Mouse (Mus musculus) lung, embryonic 14.5 days (tissue): ENCODE data around the gene Zfand3. TPM values are rescaled to one million over a fixed set of nuclear protein-coding genes. Genes with fewer than 3 reads are reported as not detected.

Experiments used
- ATAC-seq: fragments of 200-750 bp; cut with Nextera tagmentation; 2 replicates; pipeline ENCODE4 v1.8.0; 2017; ENCODE audit warnings: mild to moderate bottlenecking, moderate TSS enrichment, moderate library complexity; ENCODE audit not compliant: insufficient read depth
- DNase-seq: peaks from one replicate; pipeline ENCODE4 v3.0.0-alpha.2; 2015
- H3K27ac ChIP-seq: fragments of 300-500 bp; sonication (generic); 2 replicates; pipeline ENCODE4 v1.5.1; 2014; ENCODE audit warnings: low read depth, mild to moderate bottlenecking, moderate library complexity
- H3K27me3 ChIP-seq: fragments of 300-500 bp; sonication (generic); 2 replicates; pipeline ENCODE4 v1.6.1; 2014; ENCODE audit warnings: low read length, control low read depth; ENCODE audit not compliant: insufficient read depth
- H3K36me3 ChIP-seq: fragments of 300-500 bp; sonication (generic); 2 replicates; pipeline ENCODE4 v1.6.1; 2014; ENCODE audit warnings: control low read depth; ENCODE audit not compliant: insufficient read depth
- H3K4me1 ChIP-seq: fragments of 300-500 bp; sonication (generic); 2 replicates; pipeline ENCODE4 v1.6.1; 2014; ENCODE audit warnings: antibody characterized with exemption, control low read depth; ENCODE audit not compliant: insufficient read depth
- H3K4me2 ChIP-seq: fragments of 300-500 bp; sonication (generic); 2 replicates; pipeline ENCODE4 v1.6.1; 2014; ENCODE audit warnings: mild to moderate bottlenecking
- H3K4me3 ChIP-seq: fragments of 300-500 bp; sonication (generic); 2 replicates; pipeline ENCODE4 v1.5.1; 2014; ENCODE audit warnings: low read depth, low read length
- H3K9ac ChIP-seq: fragments of 300-500 bp; sonication (generic); 2 replicates; pipeline ENCODE4 v1.6.1; 2014
- H3K9me3 ChIP-seq: fragments of 300-500 bp; sonication (generic); 2 replicates; pipeline ENCODE4 v1.6.1; 2016; ENCODE audit warnings: low read depth, low read length, control low read depth
- CTCF ChIP-seq: IDR thresholded peaks from 2 replicates; pipeline ENCODE4 v1.5.1; 2016; ENCODE audit warnings: antibody characterized with exemption, low read depth
- WGBS: fragments of 180-500 bp; shearing (Covaris S2); extraction: QIAGEN DNeasy Blood & Tissue Kit; methylation state at CpG from one replicate; pipeline ENCODE4 v1.1.7; 2014; 5-methylcytosine and 5-hydroxymethylcytosine counted together
- polyA plus RNA-seq: library from polyadenylated mRNA; unstranded; fragments of >200 nt; fragmentation: Nextera tagmentation; extraction: Ambion mirVana; gene quantifications from 2 replicates; pipeline ENCODE4 v1.2.1, GENCODE M21; 2014

The Zfand3 gene
- polyA plus RNA-seq, result 41.2 and 47.5 TPM in 2 replicates

DNA sequence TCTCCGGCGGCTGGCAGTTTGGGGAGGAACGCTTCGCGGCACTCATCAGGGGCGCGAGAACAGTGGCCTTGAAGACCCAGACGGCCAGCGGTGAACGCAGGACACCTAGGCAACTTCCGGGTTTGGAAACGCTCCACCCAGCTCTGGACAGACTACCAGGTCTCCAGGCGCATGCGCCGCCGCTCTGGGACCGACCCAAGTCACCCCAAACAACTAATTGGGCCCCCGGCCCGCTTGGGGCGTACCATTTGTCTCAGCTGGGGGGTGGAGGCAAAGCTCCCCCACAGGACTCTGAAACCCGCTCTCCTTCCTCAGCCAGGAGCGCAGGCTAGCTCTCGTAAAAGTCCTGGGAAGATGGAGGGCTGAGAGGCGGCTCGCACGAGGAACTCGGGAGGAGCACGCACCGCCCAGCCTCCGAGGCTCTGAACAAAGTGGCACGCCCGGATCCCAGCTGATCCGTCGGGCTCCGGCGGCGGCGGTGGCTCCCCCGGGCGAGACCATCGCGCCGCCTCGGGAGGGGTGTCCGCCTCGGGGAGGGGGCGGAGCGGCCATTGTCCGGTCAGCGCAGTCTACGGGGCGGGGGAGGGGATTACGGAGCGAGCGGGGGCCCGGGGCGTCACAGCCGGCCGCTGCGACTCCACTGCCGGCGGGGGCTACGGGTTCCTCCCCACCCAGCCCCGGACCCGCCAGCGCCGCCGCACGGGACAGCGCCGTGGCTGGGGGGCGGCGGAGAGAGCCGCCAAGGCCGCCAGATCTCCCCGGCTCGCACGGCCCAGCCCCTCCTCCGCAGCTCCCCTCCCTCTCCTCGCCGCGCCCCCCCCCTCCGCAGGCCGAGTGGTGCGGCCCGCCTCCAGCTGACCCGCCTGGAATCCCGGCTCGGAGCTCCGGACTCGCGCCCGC, at the start of gene Zfand3:
TSS of gene Zfand3 (plus strand) at position 531 of the 900 bp plus-strand sequence.
- DNase-seq (peak; percentile 98), ATAC-seq (peak; percentile 94)
- WGBS, result under 1% methylated on average over 84 of the region's 93 CpGs
- TF ChIP-seq CTCF, result no peak
- Histone ChIP-seq H3K4me1 (peaks cover 24% of the 10 kb centered on the region), H3K4me3 (peak within 1 kb of the TSS; percentile 93), H3K4me2 (peak within 1 kb of the TSS; percentile 77), H3K27me3 (no peaks in the 10 kb centered on the region), H3K36me3 (no peaks in the 10 kb centered on the region), H3K9ac (peak within 1 kb of the TSS; percentile 97), H3K9me3 (no peaks in the 10 kb centered on the region), H3K27ac (peak within 1 kb of the TSS; percentile 100)

- Histone ChIP-seq H3K4me3 (no peak overlapping the region), H3K27ac (no peak overlapping the region), H3K4me2 (no peak overlapping the region), H3K9ac (no peak overlapping the region), H3K36me3 (no peaks in the 10 kb centered on the region), H3K9me3 (no peaks in the 10 kb centered on the region), H3K4me1 (no peaks in the 10 kb centered on the region), H3K27me3 (no peaks in the 10 kb centered on the region)
- no peak for DNase-seq
- no peak for ATAC-seq
- 60% methylated on average over 8 of the region's 8 CpGs for WGBS
- no peak for TF ChIP-seq CTCF
Measured at GRCm38 (mm10) chr17:29955880-29956279, 48.7 kb upstream of the Zfand3 start.

DNA sequence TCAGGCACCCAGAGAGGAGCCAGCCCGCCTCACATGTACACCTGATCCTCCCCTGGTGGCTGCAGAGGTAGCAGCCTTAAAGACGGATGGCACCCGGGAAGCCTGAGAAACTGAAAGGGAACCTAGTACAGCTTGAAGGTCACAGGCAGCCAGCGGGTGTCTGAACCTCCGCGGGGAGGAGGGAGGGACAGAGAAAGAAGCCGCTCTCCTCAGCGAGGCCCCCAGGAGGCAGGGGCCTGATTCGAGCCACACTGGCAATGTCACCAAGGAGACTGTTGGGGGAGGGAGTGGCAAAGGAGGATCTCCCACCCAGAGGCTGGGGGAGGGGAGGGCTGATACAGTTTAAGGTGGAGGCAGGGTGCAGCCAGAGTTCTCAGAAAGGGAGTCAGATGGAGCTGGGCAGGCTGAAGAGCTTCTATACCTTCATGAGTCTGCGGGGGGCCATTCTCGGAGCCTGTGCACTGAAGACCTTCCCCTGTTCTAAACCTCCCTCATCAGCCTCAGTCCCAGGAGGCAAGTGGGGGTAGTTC, 40.7 kb upstream of the Zfand3 start:
- Histone ChIP-seq H3K4me1 (peaks cover 10% of the 10 kb centered on the region; the same call in 1 of the 2 replicates), H3K9me3 (no peaks in the 10 kb centered on the region), H3K4me3 (peak overlapping the region; percentile 16; the same call in 1 of the 2 replicates), H3K4me2 (peak overlapping the region; percentile 48), H3K27ac (no peak overlapping the region), H3K36me3 (no peaks in the 10 kb centered on the region), H3K9ac (peak overlapping the region; percentile 9; the same call in 1 of the 2 replicates), H3K27me3 (peaks cover 17% of the 10 kb centered on the region)
- DNase-seq (peak; percentile 23), ATAC-seq (no peak)
- WGBS, result 5% methylated on average over 11 of the region's 11 CpGs
- 0 out of 2 replicates have a peak, but pooled peaks have one; percentile 18 for TF ChIP-seq CTCF

DNA sequence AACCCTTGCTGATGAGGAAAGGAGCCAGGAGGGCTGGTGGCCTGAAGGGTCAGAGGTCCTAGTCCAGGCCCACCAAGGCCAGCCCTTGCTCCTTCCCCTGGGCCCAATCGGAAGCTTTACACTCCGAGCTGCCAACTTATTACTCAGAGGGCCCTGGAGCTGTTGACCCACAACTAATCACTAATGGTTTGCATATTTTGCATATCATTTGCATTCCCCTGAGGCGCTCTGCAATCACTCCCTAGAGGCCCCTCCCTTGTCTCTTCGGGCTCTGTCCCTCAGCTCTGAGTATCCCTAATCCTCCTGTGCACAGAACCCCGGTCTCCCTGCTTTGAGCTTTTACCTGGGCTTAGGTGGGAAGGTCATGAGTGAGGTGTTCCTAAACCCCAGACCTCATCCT, 39.0 kb upstream of the Zfand3 start:
- WGBS, result 37% methylated on average over 5 of the region's 5 CpGs
- no peak for TF ChIP-seq CTCF
- no peaks in the 10 kb centered on the region for H3K36me3 ChIP-seq

GRCm38 (mm10) chr17:29970037-29970555, 34.4 kb upstream of the Zfand3 start, which contains the start of gene Mdga1:
Mdga1 (minus strand) TSS chr17:29970087.
- no peak for TF ChIP-seq CTCF
- no peak for DNase-seq
- Histone ChIP-seq H3K27me3 (peaks cover 6% of the 10 kb centered on the region; the same call in 1 of the 2 replicates), H3K9ac (no peak within 1 kb of the TSS), H3K4me2 (no peak within 1 kb of the TSS), H3K36me3 (no peaks in the 10 kb centered on the region), H3K4me1 (no peaks in the 10 kb centered on the region), H3K9me3 (no peaks in the 10 kb centered on the region), H3K4me3 (no peak within 1 kb of the TSS), H3K27ac (no peak within 1 kb of the TSS)
- WGBS, result 62% methylated on average over 7 of the region's 7 CpGs
- no peak for ATAC-seq

More for the DNA sequence above, 39.0 kb upstream of the Zfand3 start:
- H3K9ac ChIP-seq, result no peak overlapping the region
- no peak overlapping the region for H3K27ac ChIP-seq
- H3K4me1 ChIP-seq, result peaks cover 10% of the 10 kb centered on the region; the same call in 1 of the 2 replicates
- no peaks in the 10 kb centered on the region for H3K9me3 ChIP-seq
- DNase-seq, result no peak
- no peak overlapping the region for H3K4me2 ChIP-seq
- H3K27me3 ChIP-seq, result peaks cover 17% of the 10 kb centered on the region
- H3K4me3 ChIP-seq, result no peak overlapping the region
- ATAC-seq, result no peak

GRCm38 (mm10) chr17:29971761-29972432, 32.6 kb upstream of the Zfand3 start:
- no peak overlapping the region for H3K4me3 ChIP-seq
- no peak overlapping the region for H3K27ac ChIP-seq
- no peak overlapping the region for H3K9ac ChIP-seq
- WGBS, result 41% methylated on average over 15 of the region's 15 CpGs
- no peak overlapping the region for H3K4me2 ChIP-seq
- no peaks in the 10 kb centered on the region for H3K36me3 ChIP-seq
- no peaks in the 10 kb centered on the region for H3K27me3 ChIP-seq
- H3K9me3 ChIP-seq, result no peaks in the 10 kb centered on the region
- DNase-seq (no peak), ATAC-seq (no peak)
- H3K4me1 ChIP-seq, result no peaks in the 10 kb centered on the region
- no peak for TF ChIP-seq CTCF
